Mouse (Mus musculus): ENCODE measurements around the gene Rbm20. TPM values are rescaled to one million over a fixed set of nuclear protein-coding genes. Genes with fewer than 3 reads are reported as not detected.

The Rbm20 gene
- total RNA-seq, 2 experiments from 2014 or later, result 5.2 to 6.3 TPM

DNA sequence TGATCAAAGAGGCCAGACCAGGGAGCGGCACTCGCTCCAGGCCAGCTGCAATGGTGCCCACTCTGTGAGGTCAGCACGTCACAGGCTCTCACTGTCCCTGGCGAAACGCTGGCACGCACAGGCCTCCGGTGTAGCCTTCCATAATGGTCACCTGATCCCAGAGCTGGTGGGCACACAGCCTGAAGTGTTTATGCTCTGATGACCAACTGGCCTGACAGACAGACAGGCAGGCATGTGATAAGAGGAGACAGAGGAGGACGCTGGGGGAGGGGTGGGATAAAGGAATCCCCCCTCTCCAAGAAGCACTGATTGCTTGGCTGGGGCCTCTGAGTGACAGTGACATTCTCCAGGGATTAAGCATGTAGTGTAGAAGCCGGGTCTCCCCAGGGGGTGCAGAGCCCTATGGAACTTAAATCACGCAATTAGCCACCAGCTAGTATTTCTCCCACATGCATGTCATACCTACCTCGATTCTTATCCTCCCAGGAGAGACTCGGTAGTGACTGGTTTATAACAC lies 6.4 kb upstream of the Rbm20 start:
- no peak for DNase-seq (ENCODE audit: low spot score in 2 of 2)

DNA sequence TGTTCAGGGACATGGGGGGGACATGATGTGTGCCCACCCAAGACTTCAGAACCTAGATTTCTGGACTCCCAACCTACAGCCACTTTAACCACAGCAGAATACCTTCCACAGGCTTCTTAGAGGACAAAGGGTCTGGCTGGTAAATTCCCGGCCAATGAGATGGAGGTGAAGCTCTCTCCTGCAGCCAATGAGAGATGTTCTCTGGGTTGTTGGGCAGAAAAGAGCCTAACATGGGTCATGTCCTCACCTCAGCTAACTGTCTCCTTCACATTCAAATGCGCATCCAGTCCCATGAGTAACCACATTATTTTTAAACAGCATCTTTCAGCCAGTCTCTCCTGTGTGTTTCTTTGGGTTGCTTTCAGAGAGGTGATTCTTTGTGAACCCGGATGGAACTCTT lies 5.7 kb upstream of the Rbm20 start:
- DNase-seq (ENCODE audit: low spot score in 2 of 2), result no peak

DNA sequence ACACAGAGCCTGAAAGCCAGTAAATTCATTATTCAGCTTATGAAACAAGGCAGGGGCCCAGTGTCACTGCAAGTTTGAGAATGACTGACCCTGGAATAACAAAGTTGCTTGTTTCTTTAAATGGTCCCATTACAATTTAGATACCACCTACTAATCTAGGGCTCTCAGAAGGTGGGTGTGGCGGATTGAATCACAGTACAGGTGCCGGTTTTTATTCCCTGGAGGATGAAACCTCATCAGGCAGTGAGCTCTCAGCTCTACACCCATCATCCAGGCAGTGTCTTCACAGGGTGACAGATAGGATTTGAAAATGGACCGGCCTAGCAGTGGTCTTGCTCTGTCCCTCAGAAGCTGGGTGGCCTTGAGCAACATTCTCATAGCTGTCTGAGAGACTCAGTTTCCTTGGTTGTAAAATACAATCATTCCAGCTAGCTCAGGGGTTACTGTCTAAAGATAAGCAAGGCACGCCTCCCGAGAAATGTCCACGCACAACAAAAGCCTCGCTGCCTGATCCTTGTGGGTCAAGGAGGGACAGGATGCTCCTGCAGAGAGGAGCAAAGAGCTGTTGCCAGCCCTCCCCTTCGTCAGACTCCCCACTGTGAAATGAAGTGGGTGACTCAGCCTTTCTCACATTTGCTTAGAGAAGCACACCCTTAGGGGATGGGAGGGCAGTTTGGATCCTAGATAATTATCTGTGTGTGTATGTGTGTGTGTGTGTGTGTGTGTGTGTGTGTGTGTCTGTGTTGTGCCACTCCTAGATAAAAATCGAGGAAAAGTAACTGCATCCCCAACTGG lies 2.8 kb upstream of the Rbm20 start:
- peak in 1 of 2 experiments; percentile 29 for DNase-seq (ENCODE audit: low spot score in 2 of 2)

DNA sequence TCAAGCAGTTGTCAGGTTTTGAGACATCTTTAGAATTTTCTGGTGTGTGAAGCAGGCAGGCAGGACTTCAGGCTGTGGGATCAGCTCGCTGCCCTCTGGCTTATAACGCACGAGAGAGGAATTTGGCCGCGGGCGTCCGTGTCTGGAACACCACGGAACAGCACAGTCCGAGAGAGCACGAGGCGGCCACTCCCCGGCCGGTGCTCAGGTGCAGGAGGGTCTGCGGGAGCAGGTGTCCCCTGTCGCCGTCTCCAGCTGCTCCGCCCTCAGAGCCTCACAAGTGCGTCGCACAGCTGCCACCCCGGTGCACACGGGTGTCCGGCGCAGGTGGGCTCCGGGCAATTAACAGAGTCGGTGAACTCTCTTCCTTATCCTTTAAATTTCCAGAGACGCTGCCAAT lies 878 bp upstream of the Rbm20 start:
- DNase-seq (ENCODE audit: low spot score in 2 of 2), result no peak

DNA sequence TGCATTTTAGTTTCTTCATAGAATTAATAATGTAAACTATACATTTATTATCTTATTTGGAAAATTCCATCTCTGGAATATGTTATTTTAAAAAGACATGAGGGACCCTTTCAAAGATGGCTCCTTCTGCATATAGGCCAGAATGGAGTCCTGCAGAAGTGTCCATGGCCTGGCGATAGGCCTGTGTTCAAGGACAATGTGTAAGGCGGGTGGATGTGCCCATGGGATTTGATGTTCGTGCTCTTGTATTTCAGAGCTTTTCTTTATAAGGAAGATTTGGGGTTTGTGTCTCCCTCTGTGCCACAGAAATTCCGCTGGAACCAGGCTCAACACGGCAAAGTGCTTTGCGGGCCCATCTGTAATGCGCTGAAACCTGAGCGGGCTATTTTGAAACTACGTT lies 2.1 kb downstream of the Rbm20 start:
- no peak for DNase-seq (ENCODE audit: low spot score in 2 of 2)

DNA sequence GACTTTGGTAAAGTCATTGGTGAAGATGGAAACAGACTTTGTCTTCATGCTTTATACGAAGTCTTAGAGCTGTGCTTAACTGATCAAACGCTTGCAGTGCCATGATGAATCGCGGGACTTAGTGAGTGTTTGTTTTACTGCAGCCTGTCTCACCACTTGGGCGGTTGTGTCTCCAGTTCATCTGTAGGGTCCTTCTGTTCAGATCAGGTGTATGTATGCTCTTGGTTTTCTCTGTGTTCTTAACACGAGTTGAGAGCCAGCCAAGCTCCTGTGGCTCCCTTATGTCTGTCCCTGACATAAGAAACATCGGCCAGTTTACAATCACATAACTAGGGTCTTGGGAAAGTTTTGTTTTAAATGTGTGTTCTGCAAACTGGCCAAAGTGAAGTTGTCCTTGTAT lies 2.9 kb downstream of the Rbm20 start:
- no peak for DNase-seq (ENCODE audit: low spot score in 2 of 2)

DNA sequence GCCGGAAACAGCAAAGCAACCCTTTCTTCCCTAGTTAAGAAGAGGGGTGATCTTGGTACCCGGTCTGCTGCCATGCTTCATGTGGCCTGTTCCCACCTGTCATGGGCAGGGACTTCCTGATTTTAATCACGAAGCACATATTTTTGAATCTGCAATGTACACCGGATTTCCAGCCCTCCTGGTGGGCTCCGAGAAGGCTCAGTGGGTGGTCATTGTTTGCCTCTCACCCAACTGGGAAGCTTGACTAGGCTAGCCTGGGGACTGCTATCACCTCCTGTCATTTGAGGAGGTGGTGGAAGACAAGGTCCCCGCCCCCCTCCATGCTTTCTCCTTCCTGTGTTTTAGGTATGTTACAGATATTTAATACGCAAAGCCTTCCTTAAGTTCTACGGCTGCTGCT lies 5.3 kb downstream of the Rbm20 start:
- DNase-seq (ENCODE audit: low spot score in 2 of 2), result no peak

DNA sequence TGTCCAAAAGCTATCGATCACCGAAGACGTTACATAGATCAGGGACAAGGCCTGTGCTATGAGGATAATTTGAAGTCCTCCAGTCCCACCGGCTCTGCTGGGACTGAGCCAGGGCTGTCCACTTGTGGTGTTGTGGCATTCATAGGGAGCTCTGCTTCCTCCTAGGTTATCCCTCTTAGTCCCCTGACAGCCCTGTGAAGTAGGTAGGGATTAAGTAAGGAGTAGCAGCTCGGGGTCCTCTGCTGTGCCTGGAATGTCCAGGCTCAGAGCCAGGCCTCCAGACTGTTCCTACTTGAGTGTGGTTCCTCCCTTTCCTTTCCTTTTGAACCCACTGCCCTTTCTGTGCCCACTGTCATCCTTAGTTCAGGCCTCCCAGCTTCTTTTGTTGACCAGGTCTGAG lies 10.5 kb downstream of the Rbm20 start:
- no peak for DNase-seq (ENCODE audit: low spot score in 2 of 2)

DNA sequence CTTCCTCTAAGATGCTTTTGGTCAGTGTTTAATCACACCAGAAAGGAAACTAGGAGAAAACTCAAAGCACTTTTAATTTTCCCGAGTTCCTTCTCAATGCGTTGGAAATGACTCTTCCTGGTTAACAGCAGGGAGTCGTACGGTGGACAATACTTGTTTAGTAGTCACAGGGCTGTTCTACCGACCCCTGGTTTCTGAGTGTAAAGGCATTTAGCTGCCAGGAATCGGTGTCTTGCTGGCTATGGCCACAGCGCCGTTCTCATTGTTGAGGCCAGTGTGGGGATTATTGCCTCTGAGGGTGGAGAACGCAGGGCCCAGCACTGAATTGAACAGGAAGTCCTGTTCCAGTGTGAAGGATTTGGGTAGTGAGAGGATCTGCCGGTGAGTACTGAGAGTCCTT lies 13.7 kb downstream of the Rbm20 start:
- no peak for DNase-seq (ENCODE audit: low spot score in 2 of 2)

DNA sequence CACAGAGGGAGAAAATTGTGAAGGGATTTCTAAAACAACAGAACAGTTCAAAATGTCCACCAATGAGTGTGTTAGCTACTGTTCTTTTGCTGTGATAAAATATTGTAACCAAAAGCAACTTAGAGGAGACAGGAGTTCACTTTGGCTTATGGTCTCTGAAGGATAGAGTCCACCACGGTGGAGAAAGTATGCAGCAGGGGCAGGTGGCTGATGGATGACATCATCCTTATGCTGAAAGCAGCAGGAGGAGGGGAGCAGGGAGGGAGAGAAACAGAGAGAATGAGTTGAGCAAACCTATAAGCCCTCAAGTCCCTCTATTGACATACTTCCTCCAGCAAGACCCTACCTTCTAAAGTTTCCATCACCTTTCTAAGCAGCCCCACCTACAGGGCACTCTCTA lies 16.9 kb downstream of the Rbm20 start:
- DNase-seq (ENCODE audit: low spot score in 2 of 2), result no peak

DNA sequence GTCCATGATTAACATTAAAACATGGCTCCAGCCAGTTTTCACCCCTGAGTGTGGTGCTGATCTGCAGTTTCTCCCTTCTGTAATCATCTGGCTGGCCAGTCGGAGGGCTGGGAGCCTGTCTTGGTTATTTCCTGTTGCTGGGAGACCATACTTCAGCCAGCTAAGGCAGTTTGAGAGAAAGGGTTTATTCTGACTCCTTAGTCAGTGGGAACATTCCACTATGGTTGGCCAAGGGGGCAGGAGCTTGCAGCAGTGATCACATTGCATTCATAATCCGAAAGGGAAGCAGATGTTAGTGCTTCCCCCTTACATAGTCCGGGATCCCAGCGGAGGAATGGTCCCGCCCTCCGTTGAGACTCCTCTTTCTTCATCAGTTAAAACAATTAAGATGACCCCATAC lies 19.0 kb downstream of the Rbm20 start:
- DNase-seq (ENCODE audit: low spot score in 2 of 2), result no peak

DNA sequence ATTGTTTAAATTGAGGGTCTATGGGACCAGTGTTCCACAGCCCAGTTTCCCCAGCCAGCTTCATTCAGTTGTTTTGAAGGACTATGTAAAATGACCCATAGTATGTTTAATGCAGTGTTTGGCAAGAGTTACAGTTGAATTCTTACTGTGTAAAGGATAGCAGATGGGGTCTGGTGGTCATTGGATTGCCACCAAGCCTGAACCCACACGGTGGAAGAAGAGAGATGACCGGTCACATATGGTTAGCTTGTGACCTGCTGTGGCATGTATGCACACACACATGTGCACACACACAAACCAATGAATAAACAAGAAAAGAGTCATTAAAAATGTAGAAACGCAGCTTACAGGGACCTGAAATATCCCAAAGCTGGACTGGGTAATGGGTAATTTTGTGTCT lies 19.5 kb downstream of the Rbm20 start:
- DNase-seq (ENCODE audit: low spot score in 2 of 2), result no peak

DNA sequence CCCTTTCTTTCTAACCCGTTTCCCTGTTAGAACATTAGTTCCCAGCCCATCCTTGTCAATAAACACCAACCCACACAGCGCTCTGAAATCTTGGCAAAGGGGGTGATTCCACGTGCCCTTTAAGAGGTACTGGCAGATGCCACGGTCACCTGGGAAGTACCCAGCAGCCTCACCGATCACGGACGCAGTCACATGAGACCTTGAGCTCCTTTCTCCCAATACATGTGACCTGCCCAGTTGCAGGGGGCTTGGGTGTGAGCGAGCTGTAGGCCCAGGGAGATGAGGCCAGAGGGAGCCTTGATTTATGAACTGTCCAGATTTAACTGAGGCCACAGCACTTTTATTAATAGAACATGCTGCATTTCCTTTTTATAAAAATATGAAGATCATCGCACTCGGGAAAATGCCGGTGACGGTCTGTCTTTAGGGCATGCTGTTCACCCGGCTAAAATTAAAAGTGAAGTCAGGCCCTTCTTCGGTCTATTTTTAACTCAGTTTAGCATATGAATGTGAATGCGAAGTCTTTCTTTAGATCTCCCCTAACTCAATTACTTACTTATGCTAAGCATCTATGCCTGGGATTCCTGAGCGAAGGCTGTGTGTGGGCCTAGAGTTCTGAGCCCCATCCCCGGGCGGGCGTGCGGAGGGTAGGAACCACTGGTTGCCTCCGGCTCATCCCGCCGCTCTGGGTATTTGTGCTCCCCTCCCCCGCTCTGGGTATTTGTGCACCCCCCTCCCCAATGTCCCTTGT lies 20.4 kb downstream of the Rbm20 start:
- DNase-seq (ENCODE audit: low spot score in 2 of 2), result no peak

DNA sequence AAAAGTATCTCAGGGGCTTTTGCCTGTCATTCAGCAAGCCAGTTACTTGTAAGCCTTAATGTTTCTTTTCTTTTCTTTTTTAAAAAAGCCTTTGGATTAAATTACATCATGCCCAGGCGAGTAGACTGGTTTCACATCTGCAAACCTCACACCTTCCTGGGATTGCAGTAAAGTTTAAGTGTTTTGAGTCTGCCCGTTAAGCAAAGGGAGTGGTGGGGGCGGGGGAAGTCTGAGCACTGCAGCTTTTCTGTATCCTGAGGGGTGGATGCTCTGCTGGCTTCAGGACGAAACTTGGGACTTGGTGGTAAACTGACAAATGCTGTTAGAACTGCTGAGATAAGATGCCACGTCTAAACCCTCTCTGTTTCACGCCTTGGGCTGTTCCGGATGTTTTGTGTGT lies 22.6 kb downstream of the Rbm20 start:
- DNase-seq (ENCODE audit: low spot score in 2 of 2), result no peak

DNA sequence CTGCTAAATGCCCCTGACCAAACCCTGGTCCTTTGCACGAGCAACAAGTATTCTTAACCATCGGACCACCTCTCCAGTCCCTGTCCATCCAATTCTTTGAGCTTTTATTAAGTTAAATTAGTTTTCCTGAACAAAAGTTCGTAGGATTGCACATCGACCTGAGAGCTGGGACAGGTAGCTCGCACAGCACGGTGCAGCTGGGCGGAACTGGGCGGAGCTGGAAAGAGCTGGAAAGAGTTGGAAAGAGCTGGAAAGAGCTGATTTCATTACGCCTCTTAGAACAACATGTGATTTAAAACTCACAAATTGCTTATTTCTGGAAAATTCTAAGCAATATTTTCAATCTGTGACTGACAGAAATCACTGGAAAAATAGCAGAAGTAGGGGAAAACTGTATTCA lies 24.3 kb downstream of the Rbm20 start:
- no peak for DNase-seq (ENCODE audit: low spot score in 2 of 2)

DNA sequence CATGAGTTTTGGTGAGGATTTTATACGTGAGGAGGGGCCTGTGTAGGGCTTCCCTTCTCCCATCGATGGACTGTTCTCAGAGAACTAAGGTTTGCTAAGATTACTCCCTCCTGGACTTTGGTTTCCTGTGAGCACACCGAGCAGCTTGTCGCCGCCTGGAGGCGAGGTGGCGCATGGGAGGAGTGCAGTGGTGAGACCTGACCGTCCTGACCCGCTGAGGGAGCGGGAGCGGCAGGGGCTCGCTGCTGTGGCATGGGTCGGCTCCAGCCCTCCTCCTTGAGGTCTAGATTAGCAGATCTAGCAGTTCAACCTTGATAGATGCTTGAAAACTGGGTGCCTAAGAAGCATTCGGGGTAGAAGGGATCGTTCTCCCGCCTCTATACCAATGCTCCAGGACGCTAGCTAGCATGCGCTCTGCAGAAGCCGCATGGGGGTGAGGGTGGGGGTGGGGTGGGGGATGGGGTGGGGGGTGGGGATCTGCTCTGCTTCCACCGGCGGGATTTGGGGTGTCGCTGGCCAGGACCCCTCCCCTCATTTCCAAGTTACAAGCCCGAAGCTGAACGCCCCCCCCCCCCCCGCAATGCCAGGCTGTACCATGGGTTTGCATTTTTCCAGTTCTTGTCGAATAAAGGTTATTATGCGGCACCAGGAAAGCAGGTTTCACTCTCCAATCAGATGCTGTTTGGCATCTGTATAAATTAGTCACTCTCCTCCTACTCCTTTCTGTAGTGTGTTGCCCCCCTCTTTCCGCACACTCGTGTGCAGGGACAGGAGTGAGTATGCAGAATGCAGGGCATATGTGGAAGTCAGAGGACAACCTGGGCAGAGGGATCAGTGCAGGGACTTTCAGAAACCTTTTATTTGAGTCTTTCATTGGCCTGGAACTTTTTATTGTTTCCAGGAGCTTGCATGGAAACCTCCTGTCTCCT lies 28.1 kb downstream of the Rbm20 start:
- DNase-seq (ENCODE audit: low spot score in 2 of 2), result peak; percentile 68 to 79

DNA sequence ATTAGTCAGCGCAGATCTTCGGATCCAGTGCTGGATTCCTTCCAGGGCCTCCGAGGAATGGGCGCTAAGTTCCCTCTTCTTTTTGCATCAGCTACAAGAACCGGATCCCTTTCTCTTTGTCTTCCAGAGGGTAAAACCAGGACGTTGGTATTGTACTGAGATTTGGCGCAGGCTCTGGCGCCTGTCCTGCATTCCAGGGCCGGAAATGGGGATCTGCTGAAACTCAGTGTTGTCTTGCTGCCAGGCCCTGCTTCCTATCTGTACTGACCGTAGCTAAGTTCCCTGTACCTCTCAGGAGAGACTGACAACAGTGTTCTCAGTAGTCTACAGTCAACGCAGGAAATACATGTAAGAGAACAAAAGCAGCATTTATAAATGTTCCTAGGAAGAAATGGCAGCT lies 31.3 kb downstream of the Rbm20 start:
- no peak for DNase-seq (ENCODE audit: low spot score in 2 of 2)

DNA sequence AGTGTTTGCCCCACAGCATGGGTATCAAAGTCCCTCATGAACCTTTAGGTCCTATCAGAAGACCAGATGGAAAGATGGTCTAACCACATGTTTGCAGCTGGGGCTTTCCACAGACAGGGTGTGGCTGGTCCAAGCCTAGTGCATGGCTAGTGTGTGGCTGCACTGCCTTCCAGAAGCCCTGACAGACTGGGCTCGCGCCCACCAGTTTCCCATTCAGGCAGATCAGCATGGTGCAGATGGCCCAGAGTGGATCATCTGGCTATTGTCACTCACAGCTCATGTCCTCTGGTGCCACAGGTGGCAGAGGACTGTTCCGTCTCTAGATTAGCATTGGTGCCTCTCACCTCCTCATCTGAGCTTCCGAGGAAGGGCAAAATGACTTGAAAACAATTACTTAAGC lies 33.8 kb downstream of the Rbm20 start:
- DNase-seq (ENCODE audit: low spot score in 2 of 2), result no peak

DNA sequence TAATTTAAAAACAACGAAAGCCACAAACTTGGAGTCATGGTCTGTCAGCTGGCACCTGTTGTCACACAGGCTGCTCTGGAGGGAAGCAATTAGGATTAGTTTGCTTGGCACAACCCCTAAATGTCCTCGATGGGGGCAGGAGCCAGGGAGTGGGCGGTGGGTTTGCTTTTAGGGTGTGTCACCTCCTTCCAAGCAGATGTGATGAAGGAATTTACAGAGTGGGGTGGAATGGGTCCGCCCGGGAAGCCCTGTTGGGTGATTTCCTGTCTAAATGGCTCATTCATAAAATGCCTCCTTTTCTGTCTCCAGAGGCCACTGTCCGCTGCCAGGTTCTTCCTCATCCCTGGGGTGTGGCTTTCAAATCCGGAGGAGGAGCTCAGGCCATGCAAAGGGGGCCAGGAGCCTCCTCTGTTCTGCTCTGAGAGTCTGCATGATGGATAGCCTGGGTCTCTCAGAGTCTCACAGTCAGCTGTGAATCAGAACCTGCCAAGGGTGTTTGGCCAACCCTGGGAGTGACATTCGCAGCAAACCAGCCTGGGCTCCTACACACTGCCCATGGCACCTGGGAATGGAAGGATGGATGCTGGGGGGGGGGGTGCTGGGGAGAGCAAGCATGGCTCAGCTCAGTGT lies 34.3 kb downstream of the Rbm20 start:
- no peak for DNase-seq (ENCODE audit: low spot score in 2 of 2)

DNA sequence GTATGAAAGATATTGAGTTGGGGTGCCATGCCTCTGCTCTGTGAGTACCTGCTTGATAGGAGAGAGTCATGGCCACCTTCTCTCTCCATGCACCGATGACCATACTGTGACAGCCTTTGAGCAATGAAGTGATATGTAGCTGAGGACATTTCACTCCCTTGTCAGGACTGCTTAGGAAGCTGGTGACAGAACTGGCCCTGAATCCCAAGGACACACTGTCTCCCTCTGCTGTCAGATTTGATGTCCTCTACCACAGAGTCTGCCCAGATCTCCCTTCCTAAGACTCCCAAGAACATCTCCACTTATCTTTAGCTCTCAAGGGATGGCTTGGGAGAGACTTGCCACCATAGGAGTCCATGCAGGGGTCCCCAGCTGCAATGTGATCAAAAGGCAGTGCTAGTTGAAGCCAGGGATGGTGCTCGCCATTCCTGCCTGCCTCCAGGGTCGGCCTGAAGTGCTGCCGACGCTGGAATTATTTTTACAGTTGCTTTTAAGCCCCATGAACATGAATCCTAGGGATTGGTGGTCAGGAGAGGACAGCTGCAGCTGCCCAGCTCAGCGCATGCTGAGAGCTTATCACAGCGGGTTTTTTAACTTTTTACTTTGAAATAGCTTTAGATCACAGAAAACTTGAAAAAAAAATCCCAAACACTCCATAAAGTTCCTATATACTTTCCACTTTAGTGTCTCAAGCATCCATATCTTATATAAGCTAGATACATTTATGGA lies 35.4 kb downstream of the Rbm20 start:
- DNase-seq (ENCODE audit: low spot score in 2 of 2), result no peak
